Mouse (Mus musculus) spleen, adult 2 months (tissue): ENCODE results near the gene Tulp4.

Source experiments
- CTCF ChIP-seq: fragments of 200-500 bp; IDR thresholded peaks from 2 replicates; pipeline ENCODE4 v1.5.1; 2011; ENCODE audit warnings: mild to moderate bottlenecking, inconsistent platforms; ENCODE audit not compliant: insufficient read depth, insufficient read length, insufficient replicate concordance; ENCODE audit errors: extremely low read depth
- POLR2A ChIP-seq: fragments of 200-500 bp; IDR thresholded peaks from 2 replicates; pipeline ENCODE4 v1.6.1; 2011; ENCODE audit warnings: low read depth, low read length, inconsistent platforms

DNA sequence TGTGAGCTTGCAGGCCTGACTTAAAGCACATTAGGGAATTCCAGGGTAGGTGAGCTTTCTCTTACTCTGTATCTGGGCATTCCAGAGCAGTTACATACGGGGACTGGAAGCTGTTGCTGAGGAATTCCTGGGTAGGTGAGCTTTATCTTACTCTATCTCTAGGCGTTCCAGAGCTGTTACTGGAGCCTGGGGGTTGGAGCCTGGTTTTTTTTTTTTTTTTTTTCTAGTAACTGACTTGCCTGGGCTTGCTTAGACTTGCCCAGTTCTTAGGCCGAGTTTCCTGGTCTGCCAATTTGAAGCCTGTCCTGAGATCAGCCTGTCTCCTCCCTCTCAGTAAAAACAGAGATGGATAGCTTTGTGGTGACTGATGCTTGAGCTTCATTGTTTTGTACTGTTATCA is 21.8 kb downstream of the Tulp4 start:
- TF ChIP-seq CTCF (no peak), POLR2A (no peak)
